Comparison of ENCODE assay signal across 8 mouse cellular contexts in genomic region chr4:114406355-114407101, GRCm38 (mm10). TPM values are rescaled to one million over a fixed set of nuclear protein-coding genes. Genes with fewer than 3 reads are reported as not detected.
A peak's percentile ranks its signal among the peaks of the same experiment; 100 is the strongest.
DNase-seq lines count a peak whose midpoint lies in the region; ATAC-seq and TF ChIP-seq lines count a peak whose summit lies in the region.

TSS of gene Trabd2b (plus strand) at chr4:114406724.

- H3K4me3 ChIP-seq in forebrain, embryonic 12.5 days (replicated peaks): peak within 1 kb of the TSS; percentile 71
- H3K4me3 ChIP-seq in hindbrain, embryonic 16.5 days (ENCODE audit: low read length): peak within 1 kb of the TSS; percentile 79
- H3K4me3 ChIP-seq in liver, embryonic 14.5 days (ENCODE audit: insufficient read depth in 1 of 2, low read depth in 2 of 2, low read length in 2 of 2): peak within 1 kb of the TSS; percentile 38 to 50
- peak within 1 kb of the TSS; percentile 74 for H3K4me3 ChIP-seq in stomach, postnatal 0 days (ENCODE audit: low read depth, low read length)

- H3K27me3 ChIP-seq in forebrain, embryonic 12.5 days: peaks cover 34% of the 10 kb centered on the region
- peaks cover 24% of the 10 kb centered on the region for H3K27me3 ChIP-seq in hindbrain, embryonic 16.5 days (replicated peaks; ENCODE audit: control insufficient read depth, insufficient read depth, low read length)
- peaks cover 26% of the 10 kb centered on the region for H3K27me3 ChIP-seq in liver, embryonic 14.5 days (ENCODE audit: control insufficient read depth, insufficient read depth, low read length)
- no peaks in the 10 kb centered on the region for H3K27me3 ChIP-seq in stomach, postnatal 0 days (ENCODE audit: control insufficient read depth, insufficient read depth, low read length)

- H3K4me1 ChIP-seq in forebrain, embryonic 12.5 days: peaks cover 40% of the 10 kb centered on the region
- H3K4me1 ChIP-seq in hindbrain, embryonic 16.5 days (ENCODE audit: control insufficient read depth, insufficient read depth, low read depth, low read length): peaks cover 10% of the 10 kb centered on the region
- no peaks in the 10 kb centered on the region for H3K4me1 ChIP-seq in liver, embryonic 14.5 days (replicated peaks; ENCODE audit: control insufficient read depth in 2 of 2, insufficient read depth in 2 of 2, low read length in 1 of 2)
- H3K4me1 ChIP-seq in stomach, postnatal 0 days (replicated peaks; ENCODE audit: control insufficient read depth, insufficient read depth): no peaks in the 10 kb centered on the region

- no peak for TF ChIP-seq CTCF in liver, embryonic 14.5 days (IDR thresholded peaks at IDR 0.05; ENCODE audit: low read depth)
- TF ChIP-seq CTCF in stomach, postnatal 0 days (IDR thresholded peaks at IDR 0.05; ENCODE audit: low read depth): no peak

- H3K4me2 ChIP-seq in forebrain, embryonic 12.5 days: peak within 1 kb of the TSS; percentile 96
- H3K4me2 ChIP-seq in hindbrain, embryonic 16.5 days (ENCODE audit: low read length): peak within 1 kb of the TSS; percentile 100
- peak within 1 kb of the TSS; percentile 61 for H3K4me2 ChIP-seq in liver, embryonic 14.5 days (ENCODE audit: low read depth)
- H3K4me2 ChIP-seq in stomach, postnatal 0 days (replicated peaks; ENCODE audit: low read depth): peak within 1 kb of the TSS; percentile 97

- TF ChIP-seq EP300 in liver, embryonic 14.5 days (IDR thresholded peaks at IDR 0.05; ENCODE audit: low read depth): no peak
- TF ChIP-seq EP300 in stomach, postnatal 0 days (optimal IDR thresholded peaks at IDR 0.05): no peak

- no peaks in the 10 kb centered on the region for H3K36me3 ChIP-seq in forebrain, embryonic 12.5 days (replicated peaks)
- no peaks in the 10 kb centered on the region for H3K36me3 ChIP-seq in hindbrain, embryonic 16.5 days (ENCODE audit: control insufficient read depth, insufficient read depth, low read length)
- H3K36me3 ChIP-seq in liver, embryonic 14.5 days (replicated peaks; ENCODE audit: control insufficient read depth, insufficient read depth, low read depth): no peaks in the 10 kb centered on the region
- no peaks in the 10 kb centered on the region for H3K36me3 ChIP-seq in stomach, postnatal 0 days (ENCODE audit: control insufficient read depth, insufficient read depth, low read length)

- H3K27ac ChIP-seq in forebrain, embryonic 12.5 days: peak within 1 kb of the TSS; percentile 82
- H3K27ac ChIP-seq in hindbrain, embryonic 16.5 days (ENCODE audit: low read depth, low read length): peak within 1 kb of the TSS; percentile 77
- no peak within 1 kb of the TSS for H3K27ac ChIP-seq in liver, embryonic 14.5 days
- peak within 1 kb of the TSS; percentile 85 for H3K27ac ChIP-seq in stomach, postnatal 0 days (replicated peaks)

- under 1% methylated on average over 46 of the region's 61 CpGs for WGBS in forebrain, embryonic 12.5 days
- whole genome bisulfite sequencing in hindbrain, embryonic 16.5 days: under 1% methylated on average over 45 of the region's 61 CpGs
- 2% methylated on average over 52 of the region's 61 CpGs for WGBS in liver, embryonic 14.5 days (ENCODE audit: insufficient replicate concordance)
- WGBS in stomach, postnatal 0 days: 1% methylated on average over 54 of the region's 61 CpGs

- ATAC-seq in forebrain, embryonic 12.5 days (ENCODE audit: low FRiP score): peak; percentile 66
- ATAC-seq in hindbrain, embryonic 16.5 days: peak; percentile 43
- peak; percentile 18; the same call in 1 of the 2 replicates for ATAC-seq in liver, embryonic 14.5 days (ENCODE audit: insufficient read depth)
- peak; percentile 47 for ATAC-seq in stomach, postnatal 0 days (ENCODE audit: low FRiP score, low TSS enrichment)

- peak; percentile 23 to 24 for DNase-seq in cerebellum, postnatal 14 days
- no peak for DNase-seq in cerebellum, adult 8-10 months
- DNase-seq in ES-CJ7 (ENCODE audit: low read depth, low spot score): peak; percentile 8
- DNase-seq in liver, embryonic 14.5 days (ENCODE audit: low read depth in 3 of 3, low spot score in 3 of 3): no peak
- DNase-seq in stomach, postnatal 0 days (ENCODE audit: low spot score): peak; percentile 19
- DNase-seq in cerebellum, adult 11-12 months: no peak

- H3K9me3 ChIP-seq in forebrain, embryonic 12.5 days: no peaks in the 10 kb centered on the region
- H3K9me3 ChIP-seq in hindbrain, embryonic 16.5 days (ENCODE audit: control insufficient read depth, low read length): no peaks in the 10 kb centered on the region
- no peaks in the 10 kb centered on the region for H3K9me3 ChIP-seq in liver, embryonic 14.5 days (ENCODE audit: control insufficient read depth, low read length)
- no peaks in the 10 kb centered on the region for H3K9me3 ChIP-seq in stomach, postnatal 0 days (ENCODE audit: control insufficient read depth, low read length)

- H3K9ac ChIP-seq in forebrain, embryonic 12.5 days: peak within 1 kb of the TSS; percentile 77
- peak within 1 kb of the TSS; percentile 76 for H3K9ac ChIP-seq in hindbrain, embryonic 16.5 days (ENCODE audit: low read depth, low read length)
- H3K9ac ChIP-seq in liver, embryonic 14.5 days (replicated peaks): no peak within 1 kb of the TSS
- H3K9ac ChIP-seq in stomach, postnatal 0 days (ENCODE audit: low read length): peak within 1 kb of the TSS; percentile 67

RNA-seq across cellular contexts. Expression of gene Trabd2b, which starts in this region (rescaled TPM):
- polyA plus RNA-seq in forebrain, embryonic 12.5 days (2016; fragmentation: Nextera tagmentation; extraction: Ambion mirVana): 0.72 and 1.00 TPM in 2 replicates
- polyA plus RNA-seq in hindbrain, embryonic 16.5 days (2015; fragmentation: Nextera tagmentation; extraction: Ambion mirVana): 0.50 and 0.85 TPM in 2 replicates
- 0.09 TPM in 2 replicates for polyA plus RNA-seq in liver, embryonic 14.5 days (2012; rRNA removed)
- polyA plus RNA-seq in liver, embryonic 14.5 days (2014; fragmentation: Nextera tagmentation; extraction: Ambion mirVana): 0.04 and 0.05 TPM in 2 replicates
- 0.59 and 0.61 TPM in 2 replicates for polyA plus RNA-seq in stomach, postnatal 0 days (2015; fragmentation: Nextera tagmentation; extraction: Ambion mirVana)

Comparison
In these comparisons a context has a peak if more than half of its experiments do, and no peak if none do; other contexts are left out.
1. DNase-seq: peak in cerebellum, postnatal 14 days (2 of 2) and ES-CJ7 (single experiment); none in cerebellum, adult 8-10 months (single experiment), liver, embryonic 14.5 days (0 of 3) and cerebellum, adult 11-12 months (single experiment).
2. Peak in ATAC-seq, H3K4me3 ChIP-seq, H3K27ac ChIP-seq, H3K9ac ChIP-seq and H3K4me2 ChIP-seq in forebrain, embryonic 12.5 days; RNA of the gene not detected or under 1 TPM.
3. Peak in ATAC-seq, H3K4me3 ChIP-seq, H3K27ac ChIP-seq, H3K9ac ChIP-seq and H3K4me2 ChIP-seq in hindbrain, embryonic 16.5 days; RNA of the gene not detected or under 1 TPM.
4. Peak in ATAC-seq, H3K4me3 ChIP-seq and H3K4me2 ChIP-seq in liver, embryonic 14.5 days; RNA of the gene not detected or under 1 TPM.
5. Peak in DNase-seq, ATAC-seq, H3K4me3 ChIP-seq, H3K27ac ChIP-seq, H3K9ac ChIP-seq and H3K4me2 ChIP-seq in stomach, postnatal 0 days; RNA of the gene not detected or under 1 TPM.
6. Peak in every context shown above with its lines, with median percentiles within 50 percentile points of each other: ATAC-seq, H3K4me2 ChIP-seq and H3K4me3 ChIP-seq.